Mouse (Mus musculus): ENCODE results near the gene Ptov1. TPM values are rescaled to one million over a fixed set of nuclear protein-coding genes. Genes with fewer than 3 reads are reported as not detected.

The Ptov1 gene
- polyA plus RNA-seq, 1 experiment from 2014 or later, result 459 TPM

DNA sequence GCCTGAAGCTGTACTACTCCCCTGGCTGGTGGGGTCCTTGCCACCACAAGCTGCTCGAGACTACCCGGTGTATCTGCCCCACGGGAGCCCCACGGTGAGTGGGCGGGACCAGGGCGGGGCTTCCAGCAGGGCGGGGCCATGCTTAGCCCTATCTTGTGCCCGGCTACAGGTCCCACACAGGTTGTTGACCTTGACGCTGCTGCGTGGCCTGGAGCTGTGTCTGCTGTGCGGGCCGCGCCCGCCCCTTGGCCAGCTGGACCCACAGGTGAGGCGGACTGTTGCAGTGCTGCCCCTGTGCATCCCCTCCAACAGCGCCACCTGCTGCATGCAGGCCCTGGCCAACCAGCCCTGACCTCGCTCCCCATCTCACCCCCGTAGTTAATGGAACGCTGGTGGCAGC, 29.0 kb upstream of the Ptov1 start:
- Histone ChIP-seq H3K36me3 (peaks cover 41% of the 10 kb centered on the region), H3K27ac (replicated peaks) (no peak overlapping the region), H3K4me2 (no peak overlapping the region), H3K4me3 (replicated peaks) (no peak overlapping the region), H3K4me1 (peaks cover 39% of the 10 kb centered on the region), H3K27me3 (replicated peaks) (no peaks in the 10 kb centered on the region), H3K9me3 (replicated peaks) (no peaks in the 10 kb centered on the region), H3K9ac (replicated peaks) (no peak overlapping the region)
- no peak for ATAC-seq (ENCODE audit: low FRiP score)
- WGBS, result 39% methylated on average over 19 of the region's 19 CpGs

DNA sequence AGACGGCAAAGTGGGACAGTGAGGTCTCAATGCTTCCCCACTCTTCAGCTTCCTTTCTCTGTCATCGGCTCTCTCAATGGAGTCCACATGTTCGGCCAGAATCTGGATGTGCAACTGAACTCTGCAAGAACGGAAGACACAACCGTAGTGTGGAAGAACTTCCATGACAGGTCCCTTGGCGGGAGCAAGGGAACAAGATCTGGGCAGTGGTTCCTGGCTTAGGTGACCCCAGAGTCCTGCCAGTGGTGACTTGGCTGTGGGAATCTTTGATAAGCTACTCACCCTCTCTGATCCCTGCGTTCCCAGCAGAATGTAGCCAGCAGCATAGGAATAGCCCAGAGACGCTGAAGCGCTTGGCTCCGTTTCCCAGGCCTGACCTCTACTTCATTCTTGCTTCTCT, 26.9 kb upstream of the Ptov1 start:
- Histone ChIP-seq H3K9ac (replicated peaks) (peak overlapping the region; percentile 57), H3K36me3 (peaks cover 19% of the 10 kb centered on the region), H3K27ac (replicated peaks) (peak overlapping the region; percentile 90), H3K4me2 (peak overlapping the region; percentile 74), H3K27me3 (replicated peaks) (no peaks in the 10 kb centered on the region), H3K4me1 (peaks cover 46% of the 10 kb centered on the region), H3K9me3 (replicated peaks) (no peaks in the 10 kb centered on the region), H3K4me3 (replicated peaks) (peak overlapping the region; percentile 64)
- ATAC-seq (ENCODE audit: low FRiP score), result no peak
- WGBS, result 31% methylated on average over 10 of the region's 10 CpGs

GRCm38 (mm10) chr7:44895593-44896434, 26.2 kb upstream of the Ptov1 start, which contains the start of gene Fuz:
Gene Fuz, plus strand, starts transcription at chr7:44896079.
- ATAC-seq (ENCODE audit: low FRiP score), result peak; percentile 82
- Histone ChIP-seq H3K4me3 (replicated peaks) (peak within 1 kb of the TSS; percentile 64), H3K9ac (replicated peaks) (peak within 1 kb of the TSS; percentile 57), H3K27ac (replicated peaks) (peak within 1 kb of the TSS; percentile 90), H3K4me2 (peak within 1 kb of the TSS; percentile 74), H3K36me3 (peaks cover 15% of the 10 kb centered on the region), H3K4me1 (peaks cover 47% of the 10 kb centered on the region), H3K27me3 (replicated peaks) (no peaks in the 10 kb centered on the region), H3K9me3 (replicated peaks) (no peaks in the 10 kb centered on the region)
- under 1% methylated on average over 34 of the region's 34 CpGs for WGBS

GRCm38 (mm10) chr7:44895206-44895592, 25.6 kb upstream of the Ptov1 start:
- H3K27ac ChIP-seq (replicated peaks), result peak overlapping the region; percentile 90
- 0 out of 2 replicates have a peak overlapping the region, but pooled peaks have one; percentile 21 for H3K9ac ChIP-seq (replicated peaks)
- no peaks in the 10 kb centered on the region for H3K9me3 ChIP-seq (replicated peaks)
- peaks cover 54% of the 10 kb centered on the region for H3K4me1 ChIP-seq
- H3K27me3 ChIP-seq (replicated peaks), result no peaks in the 10 kb centered on the region
- WGBS, result 15% methylated on average over 7 of the region's 7 CpGs
- H3K4me2 ChIP-seq, result peak overlapping the region; percentile 74
- H3K36me3 ChIP-seq, result peaks cover 11% of the 10 kb centered on the region
- ATAC-seq (ENCODE audit: low FRiP score), result no peak
- H3K4me3 ChIP-seq (replicated peaks), result peak overlapping the region; percentile 64

- peaks cover 63% of the 10 kb centered on the region for H3K4me1 ChIP-seq
- ATAC-seq (ENCODE audit: low FRiP score), result no peak
- 0 out of 2 replicates have a peak, but pooled peaks cover 3% of the 10 kb centered on the region for H3K36me3 ChIP-seq
- H3K9me3 ChIP-seq (replicated peaks), result no peaks in the 10 kb centered on the region
- no peak overlapping the region for H3K4me3 ChIP-seq (replicated peaks)
- H3K4me2 ChIP-seq, result no peak overlapping the region
- peak overlapping the region; percentile 90 for H3K27ac ChIP-seq (replicated peaks)
- 85% methylated on average over 3 of the region's 3 CpGs for WGBS
- H3K9ac ChIP-seq (replicated peaks), result no peak overlapping the region
- no peaks in the 10 kb centered on the region for H3K27me3 ChIP-seq (replicated peaks)
Measured at GRCm38 (mm10) chr7:44894175-44894574, 24.6 kb upstream of the Ptov1 start.

DNA sequence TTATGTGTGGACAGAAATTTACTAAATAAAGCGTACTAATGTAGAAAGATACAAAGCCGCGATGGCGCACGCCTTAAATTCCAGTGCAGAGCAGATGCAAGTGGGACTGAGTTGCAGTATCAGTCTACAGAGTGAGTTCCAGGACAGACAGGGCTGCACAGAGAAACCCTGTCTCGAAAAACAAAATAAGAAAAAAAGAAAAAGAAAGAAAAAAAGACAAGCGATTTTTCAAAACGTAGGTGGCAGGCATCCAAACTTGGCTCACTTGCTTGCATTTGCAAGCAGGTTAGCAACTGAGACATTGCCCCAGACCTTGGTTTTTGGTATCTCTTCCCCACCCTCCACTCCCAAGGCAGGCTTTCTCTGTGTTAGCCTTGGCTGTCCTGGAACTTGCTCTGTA, 23.6 kb upstream of the Ptov1 start:
- peaks cover 72% of the 10 kb centered on the region for H3K4me1 ChIP-seq
- H3K27me3 ChIP-seq (replicated peaks), result no peaks in the 10 kb centered on the region
- ATAC-seq (ENCODE audit: low FRiP score), result no peak
- WGBS, result 6% methylated on average over 8 of the region's 8 CpGs
- H3K9me3 ChIP-seq (replicated peaks), result no peaks in the 10 kb centered on the region
- peak overlapping the region; percentile 17; the same call in 1 of the 2 replicates for H3K9ac ChIP-seq (replicated peaks)
- peak overlapping the region; percentile 90 for H3K27ac ChIP-seq (replicated peaks)
- H3K4me3 ChIP-seq (replicated peaks), result peak overlapping the region; percentile 22
- H3K36me3 ChIP-seq, result peaks cover 12% of the 10 kb centered on the region; the same call in 1 of the 2 replicates
- H3K4me2 ChIP-seq, result peak overlapping the region; percentile 90

DNA sequence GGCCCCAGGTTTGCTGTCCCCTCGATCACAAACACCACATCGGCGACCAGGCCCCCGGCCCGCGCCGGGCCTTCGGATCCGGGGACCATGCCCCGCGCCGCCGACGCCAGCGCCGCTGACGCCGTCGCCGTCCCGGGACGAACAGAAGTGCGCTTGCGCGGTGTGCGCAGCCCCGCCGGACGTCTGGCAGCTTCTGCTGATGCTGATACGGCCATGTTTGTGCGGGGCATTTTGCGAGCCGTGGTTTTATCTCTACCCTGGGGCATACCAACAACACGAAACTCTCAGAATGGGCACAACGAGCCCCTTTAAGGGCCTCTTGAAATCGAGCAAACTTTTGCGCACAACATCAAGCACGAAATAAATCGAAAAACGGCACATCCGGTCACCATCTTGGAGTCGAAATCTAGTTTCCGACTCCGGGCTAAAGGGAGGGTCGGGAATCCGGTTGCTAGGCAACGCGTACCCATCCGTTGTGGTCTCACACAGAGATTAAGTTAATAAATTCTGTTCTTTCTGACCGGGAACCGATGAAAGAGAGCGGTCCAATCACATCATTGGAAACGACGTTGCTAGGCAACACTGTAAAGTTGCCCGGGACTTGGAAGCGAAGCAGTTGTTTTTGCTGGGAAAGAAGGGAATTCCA, 22.8 kb upstream of the Ptov1 start, which contains the start of gene Med25:
Med25 (minus strand) TSS at position 437 of the 646 bp plus-strand sequence.
- H3K9ac ChIP-seq (replicated peaks), result peak within 1 kb of the TSS; percentile 81
- peak within 1 kb of the TSS; percentile 71 for H3K4me3 ChIP-seq (replicated peaks)
- H3K27ac ChIP-seq (replicated peaks), result peak within 1 kb of the TSS; percentile 99
- no peaks in the 10 kb centered on the region for H3K9me3 ChIP-seq (replicated peaks)
- under 1% methylated on average over 56 of the region's 56 CpGs for WGBS
- no peaks in the 10 kb centered on the region for H3K27me3 ChIP-seq (replicated peaks)
- peak within 1 kb of the TSS; percentile 90 for H3K4me2 ChIP-seq
- peaks cover 69% of the 10 kb centered on the region for H3K4me1 ChIP-seq
- peaks cover 12% of the 10 kb centered on the region; the same call in 1 of the 2 replicates for H3K36me3 ChIP-seq
- peak; percentile 78 for ATAC-seq (ENCODE audit: low FRiP score)

DNA sequence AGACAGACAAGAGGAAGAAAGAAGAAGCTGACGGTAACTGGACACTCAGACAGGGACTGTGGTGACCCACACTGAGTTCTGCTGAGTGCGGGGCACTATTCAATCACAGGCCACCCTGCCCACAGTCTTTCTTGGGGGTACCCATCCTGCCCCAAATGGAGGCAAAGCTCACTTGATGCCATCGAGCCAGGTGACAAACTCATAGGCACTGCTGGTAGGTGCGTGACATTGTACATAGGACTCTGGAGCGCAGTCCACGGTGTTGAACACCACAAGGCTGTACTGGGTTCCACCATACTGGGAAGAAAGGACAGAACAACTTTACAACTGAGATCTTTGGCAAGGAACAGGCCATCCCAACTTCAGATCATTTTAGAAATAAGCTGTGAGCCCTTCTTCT, 22.0 kb upstream of the Ptov1 start:
- Histone ChIP-seq H3K27me3 (replicated peaks) (no peaks in the 10 kb centered on the region), H3K27ac (replicated peaks) (peak overlapping the region; percentile 99; the same call in 1 of the 2 replicates), H3K4me3 (replicated peaks) (peak overlapping the region; percentile 71), H3K36me3 (peaks cover 12% of the 10 kb centered on the region; the same call in 1 of the 2 replicates), H3K4me1 (peaks cover 61% of the 10 kb centered on the region), H3K9me3 (replicated peaks) (no peaks in the 10 kb centered on the region), H3K4me2 (peak overlapping the region; percentile 90), H3K9ac (replicated peaks) (peak overlapping the region; percentile 81)
- ATAC-seq (ENCODE audit: low FRiP score), result no peak
- whole genome bisulfite sequencing, result 9% methylated on average over 6 of the region's 6 CpGs

DNA sequence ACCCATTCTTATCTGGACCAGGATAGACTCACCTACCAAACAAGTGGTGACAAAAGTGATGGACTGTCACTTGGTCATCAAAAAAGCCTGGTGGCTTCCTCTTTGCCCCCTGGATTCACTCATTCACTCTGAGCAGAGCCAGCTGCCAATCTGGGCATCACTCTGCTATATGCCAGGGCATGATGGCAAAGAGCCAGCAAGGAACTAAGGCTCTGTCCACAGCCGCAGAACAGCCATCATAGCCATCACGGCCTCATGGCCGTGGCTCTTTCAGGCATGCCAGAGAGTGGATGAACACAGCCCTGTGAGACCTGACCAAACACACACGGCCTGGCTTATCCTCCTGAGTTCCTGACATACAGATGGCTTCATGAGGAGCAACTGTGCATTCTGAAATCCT, 21.1 kb upstream of the Ptov1 start:
- Histone ChIP-seq H3K4me1 (peaks cover 58% of the 10 kb centered on the region), H3K4me2 (peak overlapping the region; percentile 90), H3K9ac (replicated peaks) (peak overlapping the region; percentile 81), H3K4me3 (replicated peaks) (peak overlapping the region; percentile 71), H3K36me3 (peaks cover 17% of the 10 kb centered on the region), H3K27ac (replicated peaks) (no peak overlapping the region), H3K9me3 (replicated peaks) (no peaks in the 10 kb centered on the region), H3K27me3 (replicated peaks) (no peaks in the 10 kb centered on the region)
- no peak for ATAC-seq (ENCODE audit: low FRiP score)
- 58% methylated on average over 4 of the region's 4 CpGs for WGBS

GRCm38 (mm10) chr7:44890180-44890579, 20.6 kb upstream of the Ptov1 start:
- H3K4me2 ChIP-seq, result peak overlapping the region; percentile 90

DNA sequence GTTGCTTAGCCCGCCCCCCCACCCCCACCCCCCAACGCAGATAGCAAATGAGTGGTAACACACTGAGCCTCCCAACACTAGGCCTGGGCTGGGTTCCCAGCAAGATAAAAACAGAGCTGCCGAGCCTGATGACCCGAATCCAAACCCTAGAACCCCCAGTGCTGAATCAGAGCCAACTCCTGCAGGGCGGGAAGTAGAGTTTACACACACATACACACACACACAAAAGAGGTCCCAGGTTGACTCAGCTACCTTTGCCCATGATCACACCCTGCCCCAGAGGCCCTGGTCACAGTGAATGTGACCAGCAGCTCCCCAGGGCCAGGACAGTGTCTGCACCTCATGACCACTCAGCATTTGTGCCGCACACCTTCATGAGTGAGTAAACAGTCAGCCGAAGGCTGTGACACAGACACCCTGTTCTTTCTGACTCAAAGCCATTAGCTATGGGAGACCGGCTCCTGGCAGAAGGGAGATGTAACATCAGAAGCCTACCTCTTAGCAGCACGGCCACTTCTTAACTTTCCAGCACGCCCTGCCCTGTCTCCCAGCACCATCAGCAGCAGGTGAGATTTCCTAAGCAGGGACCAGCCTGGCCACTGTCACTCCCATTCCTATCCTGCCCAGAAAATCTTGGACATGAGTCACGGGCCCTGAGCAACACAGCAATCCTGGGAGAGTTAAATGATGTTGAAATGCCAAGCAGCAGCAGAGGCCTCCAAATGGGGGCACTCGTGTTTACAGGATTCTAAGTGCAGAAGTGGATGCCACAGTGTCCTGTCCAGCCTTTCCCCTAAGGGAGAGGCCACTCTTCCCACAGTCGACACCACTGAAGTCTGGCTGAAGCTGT, 18.9 kb upstream of the Ptov1 start:
- no peaks in the 10 kb centered on the region for H3K27me3 ChIP-seq (replicated peaks)
- ATAC-seq (ENCODE audit: low FRiP score), result no peak
- H3K36me3 ChIP-seq, result peaks cover 36% of the 10 kb centered on the region
- WGBS, result 78% methylated on average over 13 of the region's 13 CpGs
- H3K4me2 ChIP-seq, result peak overlapping the region; percentile 9; the same call in 1 of the 2 replicates
- H3K27ac ChIP-seq (replicated peaks), result 0 out of 2 replicates have a peak overlapping the region, but pooled peaks have one; percentile 18
- no peak overlapping the region for H3K4me3 ChIP-seq (replicated peaks)
- no peaks in the 10 kb centered on the region for H3K9me3 ChIP-seq (replicated peaks)
- H3K4me1 ChIP-seq, result peaks cover 43% of the 10 kb centered on the region
- no peak overlapping the region; the same call in 1 of the 2 replicates for H3K9ac ChIP-seq (replicated peaks)

More at GRCm38 (mm10) chr7:44890180-44890579, 20.6 kb upstream of the Ptov1 start:
- H3K27me3 ChIP-seq (replicated peaks), result no peaks in the 10 kb centered on the region
- H3K9me3 ChIP-seq (replicated peaks), result no peaks in the 10 kb centered on the region
- no peak overlapping the region for H3K27ac ChIP-seq (replicated peaks)
- H3K4me3 ChIP-seq (replicated peaks), result 0 out of 2 replicates have a peak overlapping the region, but pooled peaks have one; percentile 71
- peaks cover 55% of the 10 kb centered on the region for H3K4me1 ChIP-seq
- no peak overlapping the region; the same call in 1 of the 2 replicates for H3K9ac ChIP-seq (replicated peaks)
- no peak for ATAC-seq (ENCODE audit: low FRiP score)
- 92% methylated on average over 6 of the region's 7 CpGs for WGBS
- H3K36me3 ChIP-seq, result peaks cover 22% of the 10 kb centered on the region

All from neural tube, embryonic 15.5 days (tissue).